Mouse (Mus musculus) neural tube, embryonic 13.5 days (tissue): ENCODE measurements at regions not wholly inside any gene's neighbourhood (a gene's known extent, or its start where the extent isn't known, plus 50 kb on each side); places are given as distances from the start of the nearest gene placed in this dataset.
A peak's percentile ranks its signal among the peaks of the same experiment; 100 is the strongest.

Experiments used
- ATAC-seq: fragments of 200-750 bp; cut with Nextera tagmentation; 2 replicates; pipeline ENCODE4 v1.8.0; 2017; ENCODE audit warnings: low read depth, mild to moderate bottlenecking, moderate TSS enrichment, moderate library complexity
- H3K27ac ChIP-seq: fragments of 300-500 bp; sonication (generic); replicated peaks from 2 replicates; pipeline ENCODE4 v1.5.1; 2015; ENCODE audit warnings: moderate library complexity, mild to moderate bottlenecking, inconsistent platforms
- H3K27me3 ChIP-seq: fragments of 300-500 bp; sonication (generic); 2 replicates; pipeline ENCODE4 v1.6.1; 2015; ENCODE audit warnings: mild to moderate bottlenecking, inconsistent platforms
- H3K36me3 ChIP-seq: fragments of 300-500 bp; sonication (generic); 2 replicates; pipeline ENCODE4 v1.6.1; 2015; ENCODE audit warnings: mild to moderate bottlenecking, inconsistent platforms
- H3K4me1 ChIP-seq: fragments of 300-500 bp; sonication (generic); replicated peaks from 2 replicates; pipeline ENCODE4 v1.6.1; 2015; ENCODE audit warnings: inconsistent platforms
- H3K4me2 ChIP-seq: fragments of 300-500 bp; sonication (generic); 2 replicates; pipeline ENCODE4 v1.6.1; 2015; ENCODE audit warnings: inconsistent platforms, mild to moderate bottlenecking, moderate library complexity
- H3K4me3 ChIP-seq: fragments of 300-500 bp; sonication (generic); 2 replicates; pipeline ENCODE4 v1.5.1; 2015; ENCODE audit warnings: mild to moderate bottlenecking, inconsistent platforms
- H3K9ac ChIP-seq: fragments of 300-500 bp; sonication (generic); 2 replicates; pipeline ENCODE4 v1.6.1; 2015; ENCODE audit warnings: moderate library complexity, mild to moderate bottlenecking, inconsistent platforms
- H3K9me3 ChIP-seq: fragments of 300-500 bp; sonication (generic); 2 replicates; pipeline ENCODE4 v1.6.1; 2016; ENCODE audit warnings: inconsistent platforms
- WGBS: fragments of 180-500 bp; shearing (Covaris S2); methylation state at CpG from one replicate; pipeline ENCODE4 v1.1.7; 2015; 5-methylcytosine and 5-hydroxymethylcytosine counted together

- H3K36me3 ChIP-seq, result no peaks in the 10 kb centered on the region
- no peak overlapping the region for H3K4me3 ChIP-seq
- peaks cover 6% of the 10 kb centered on the region; the same call in 1 of the 2 replicates for H3K4me1 ChIP-seq
- H3K27me3 ChIP-seq, result no peaks in the 10 kb centered on the region
- H3K4me2 ChIP-seq, result no peak overlapping the region
- 82% methylated on average over 3 of the region's 3 CpGs for WGBS
- H3K9me3 ChIP-seq, result no peaks in the 10 kb centered on the region
- no peak overlapping the region for H3K9ac ChIP-seq
- H3K27ac ChIP-seq, result no peak overlapping the region
- ATAC-seq, result no peak
Observed at GRCm38 (mm10) chr15:51597841-51598240, 2286.9 kb upstream of the Gm7489 start.

DNA sequence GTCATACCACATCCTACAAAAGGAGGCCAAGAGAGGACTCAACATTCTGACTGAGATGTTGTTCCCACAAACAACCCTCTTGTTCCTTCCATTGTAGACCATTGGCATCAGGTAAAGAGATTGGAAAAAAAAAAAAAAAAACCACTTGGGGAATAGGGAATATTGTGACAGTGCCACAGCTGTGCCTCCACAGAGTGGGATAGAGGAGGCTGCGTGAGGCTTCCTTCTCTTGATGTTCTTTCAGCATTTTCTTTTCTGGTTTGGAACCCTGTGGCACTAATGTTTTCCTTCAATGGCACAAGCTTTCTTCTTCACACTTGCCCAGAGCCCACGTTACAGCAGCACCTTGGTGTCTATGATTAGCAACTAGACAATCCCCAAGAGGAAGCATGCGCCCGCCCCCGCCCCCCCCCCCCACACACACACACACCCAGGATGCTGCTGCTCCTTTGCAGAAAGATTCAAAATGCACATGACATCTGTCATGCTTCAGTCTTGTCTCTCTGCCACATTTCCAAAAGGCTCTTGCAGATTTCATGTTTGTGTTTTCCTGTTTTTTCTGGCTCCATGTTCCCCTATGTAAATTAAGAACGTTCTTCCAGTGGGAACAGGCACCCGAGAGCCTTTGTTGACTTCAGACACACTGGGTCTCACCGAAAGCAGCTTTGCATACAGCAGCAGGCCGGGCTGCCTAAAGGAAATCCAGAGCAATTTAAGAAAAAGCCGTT is 2283.4 kb upstream of the Gm7489 start:
- Histone ChIP-seq H3K4me3 (no peak overlapping the region), H3K4me2 (no peak overlapping the region), H3K9me3 (no peaks in the 10 kb centered on the region), H3K27ac (no peak overlapping the region), H3K4me1 (peaks cover 6% of the 10 kb centered on the region; the same call in 1 of the 2 replicates), H3K27me3 (no peaks in the 10 kb centered on the region), H3K36me3 (no peaks in the 10 kb centered on the region), H3K9ac (no peak overlapping the region)
- ATAC-seq, result no peak
- WGBS, result 44% methylated on average over 10 of the region's 10 CpGs

- no peaks in the 10 kb centered on the region for H3K27me3 ChIP-seq
- no peak overlapping the region for H3K4me3 ChIP-seq
- no peak for ATAC-seq
- no peaks in the 10 kb centered on the region for H3K36me3 ChIP-seq
- H3K9ac ChIP-seq, result no peak overlapping the region
- H3K27ac ChIP-seq, result no peak overlapping the region
- H3K9me3 ChIP-seq, result no peaks in the 10 kb centered on the region
- 94% methylated on average over 6 of the region's 6 CpGs for WGBS
- H3K4me2 ChIP-seq, result no peak overlapping the region
- no peaks in the 10 kb centered on the region for H3K4me1 ChIP-seq
Observed at GRCm38 (mm10) chr15:51621455-51621854, 2263.3 kb upstream of the Gm7489 start.

- no peaks in the 10 kb centered on the region for H3K36me3 ChIP-seq
- H3K4me1 ChIP-seq, result no peaks in the 10 kb centered on the region
- no peak overlapping the region for H3K27ac ChIP-seq
- no peaks in the 10 kb centered on the region for H3K9me3 ChIP-seq
- H3K4me2 ChIP-seq, result no peak overlapping the region
- no peak for ATAC-seq
- 90% methylated on average over 5 of the region's 5 CpGs for WGBS
- no peak overlapping the region for H3K9ac ChIP-seq
- H3K4me3 ChIP-seq, result no peak overlapping the region
- H3K27me3 ChIP-seq, result no peaks in the 10 kb centered on the region
Observed at GRCm38 (mm10) chr15:51627463-51627862, 2257.2 kb upstream of the Gm7489 start.

GRCm38 (mm10) chr15:51628518-51628917 is 2256.2 kb upstream of the Gm7489 start:
- no peak for ATAC-seq

DNA sequence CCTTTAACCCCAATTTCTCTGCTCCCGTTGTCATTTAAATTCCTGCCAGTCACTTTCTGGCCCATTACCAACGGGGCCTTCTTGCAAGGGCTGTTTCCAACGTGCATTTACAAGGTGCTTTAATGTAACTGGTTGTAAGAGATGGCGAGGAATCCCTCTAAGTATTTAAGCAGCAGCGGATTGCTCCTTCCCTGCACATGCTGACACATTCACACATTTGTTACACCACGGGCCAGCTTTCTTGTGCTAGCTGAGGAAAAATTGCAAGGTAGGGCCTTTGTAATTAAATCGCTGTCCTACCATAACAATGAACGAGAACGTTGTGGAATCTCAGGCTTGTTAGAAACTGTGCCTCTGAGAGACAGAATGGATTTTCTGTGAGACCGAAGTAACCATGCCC is 2252.8 kb upstream of the Gm7489 start:
- no peak overlapping the region for H3K4me2 ChIP-seq
- peaks cover 8% of the 10 kb centered on the region for H3K4me1 ChIP-seq

More at GRCm38 (mm10) chr15:51628518-51628917, 2256.2 kb upstream of the Gm7489 start:
- Histone ChIP-seq H3K27ac (no peak overlapping the region), H3K27me3 (no peaks in the 10 kb centered on the region), H3K9me3 (no peaks in the 10 kb centered on the region), H3K4me3 (no peak overlapping the region), H3K4me1 (no peaks in the 10 kb centered on the region), H3K4me2 (no peak overlapping the region), H3K9ac (no peak overlapping the region), H3K36me3 (no peaks in the 10 kb centered on the region)
- WGBS, result 58% methylated on average over 4 of the region's 4 CpGs

GRCm38 (mm10) chr15:51633068-51633467 is 2251.6 kb upstream of the Gm7489 start:
- Histone ChIP-seq H3K4me3 (no peak overlapping the region), H3K27ac (no peak overlapping the region), H3K36me3 (no peaks in the 10 kb centered on the region), H3K9ac (no peak overlapping the region), H3K9me3 (no peaks in the 10 kb centered on the region), H3K27me3 (no peaks in the 10 kb centered on the region), H3K4me2 (no peak overlapping the region), H3K4me1 (peaks cover 8% of the 10 kb centered on the region)
- 91% methylated on average over 6 of the region's 6 CpGs for WGBS
- ATAC-seq, result no peak

More for the DNA sequence above, 2252.8 kb upstream of the Gm7489 start:
- no peak overlapping the region for H3K9ac ChIP-seq
- WGBS, result 72% methylated on average over 10 of the region's 10 CpGs
- no peak overlapping the region for H3K27ac ChIP-seq
- H3K9me3 ChIP-seq, result no peaks in the 10 kb centered on the region
- H3K4me3 ChIP-seq, result no peak overlapping the region
- ATAC-seq, result no peak
- no peaks in the 10 kb centered on the region for H3K36me3 ChIP-seq
- H3K27me3 ChIP-seq, result no peaks in the 10 kb centered on the region

GRCm38 (mm10) chr15:51634726-51635125 is 2250.0 kb upstream of the Gm7489 start:
- no peak overlapping the region; the same call in 1 of the 2 replicates for H3K9ac ChIP-seq
- WGBS, result 48% methylated on average over 7 of the region's 7 CpGs

DNA sequence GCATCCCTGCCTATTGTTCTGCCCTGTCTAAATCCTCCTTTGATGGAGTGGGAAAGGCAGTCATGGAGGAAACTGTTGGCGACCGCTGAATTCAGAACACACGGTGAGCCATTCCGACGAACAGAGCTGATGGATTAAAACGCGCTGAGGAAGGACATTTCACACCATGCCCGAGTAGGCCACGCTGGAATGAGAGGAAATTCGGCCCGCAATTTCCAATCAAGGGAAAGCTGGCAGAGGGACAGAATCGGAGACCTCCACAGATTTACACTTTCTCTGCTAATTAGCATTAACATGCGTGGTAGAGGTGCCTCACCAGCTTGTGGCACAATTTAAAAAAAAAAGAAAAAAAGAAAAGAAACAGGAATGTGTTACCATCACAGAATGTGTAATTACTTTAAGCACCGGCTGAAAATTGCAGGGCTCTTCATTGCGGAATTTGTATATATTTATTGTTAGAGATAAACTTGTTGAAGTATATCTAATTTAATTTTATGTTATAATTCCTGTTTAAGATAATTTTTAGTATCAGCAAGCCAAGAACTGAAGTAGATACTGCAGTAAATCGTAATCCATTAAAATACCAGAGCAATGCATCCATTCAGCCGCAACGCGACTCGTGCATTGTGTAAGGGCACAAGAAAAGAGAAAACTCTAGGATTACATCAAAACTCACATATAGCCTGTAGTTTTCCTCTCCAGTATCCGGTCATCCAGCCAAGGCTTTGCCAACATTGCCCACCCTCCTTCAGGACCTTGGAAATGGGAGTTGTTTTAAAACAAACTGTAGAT is 2249.4 kb upstream of the Gm7489 start:
- H3K9ac ChIP-seq, result no peak overlapping the region; the same call in 1 of the 2 replicates
- H3K4me2 ChIP-seq, result peak overlapping the region; percentile 37
- H3K27me3 ChIP-seq, result no peaks in the 10 kb centered on the region
- ATAC-seq, result 0 out of 2 replicates have a peak, but pooled peaks have one; percentile 51
- peaks cover 8% of the 10 kb centered on the region for H3K4me1 ChIP-seq
- H3K27ac ChIP-seq, result no peak overlapping the region
- H3K36me3 ChIP-seq, result no peaks in the 10 kb centered on the region
- H3K4me3 ChIP-seq, result no peak overlapping the region
- H3K9me3 ChIP-seq, result no peaks in the 10 kb centered on the region
- WGBS, result 39% methylated on average over 21 of the region's 21 CpGs

More at GRCm38 (mm10) chr15:51634726-51635125, 2250.0 kb upstream of the Gm7489 start:
- Histone ChIP-seq H3K9me3 (no peaks in the 10 kb centered on the region), H3K36me3 (no peaks in the 10 kb centered on the region), H3K27ac (no peak overlapping the region), H3K27me3 (no peaks in the 10 kb centered on the region), H3K4me3 (no peak overlapping the region), H3K4me1 (peaks cover 8% of the 10 kb centered on the region), H3K4me2 (peak overlapping the region; percentile 37)
- 0 out of 2 replicates have a peak, but pooled peaks have one; percentile 47 for ATAC-seq

GRCm38 (mm10) chr15:51637570-51637969 is 2247.1 kb upstream of the Gm7489 start:
- H3K27ac ChIP-seq, result no peak overlapping the region
- no peaks in the 10 kb centered on the region for H3K27me3 ChIP-seq
- H3K4me2 ChIP-seq, result no peak overlapping the region
- peaks cover 8% of the 10 kb centered on the region for H3K4me1 ChIP-seq
- H3K9me3 ChIP-seq, result no peaks in the 10 kb centered on the region
- H3K36me3 ChIP-seq, result no peaks in the 10 kb centered on the region
- 95% methylated on average over 1 of the region's 1 CpGs for WGBS
- ATAC-seq, result no peak
- no peak overlapping the region for H3K9ac ChIP-seq
- H3K4me3 ChIP-seq, result no peak overlapping the region

- no peak overlapping the region for H3K9ac ChIP-seq
- H3K27ac ChIP-seq, result no peak overlapping the region
- H3K4me3 ChIP-seq, result no peak overlapping the region
- no peak overlapping the region for H3K4me2 ChIP-seq
- no peaks in the 10 kb centered on the region for H3K27me3 ChIP-seq
- H3K36me3 ChIP-seq, result no peaks in the 10 kb centered on the region
- no peak for ATAC-seq
- no peaks in the 10 kb centered on the region for H3K4me1 ChIP-seq
- H3K9me3 ChIP-seq, result no peaks in the 10 kb centered on the region
- 86% methylated on average over 6 of the region's 6 CpGs for WGBS
Observed at GRCm38 (mm10) chr15:51643772-51644311, 2240.9 kb upstream of the Gm7489 start.

DNA sequence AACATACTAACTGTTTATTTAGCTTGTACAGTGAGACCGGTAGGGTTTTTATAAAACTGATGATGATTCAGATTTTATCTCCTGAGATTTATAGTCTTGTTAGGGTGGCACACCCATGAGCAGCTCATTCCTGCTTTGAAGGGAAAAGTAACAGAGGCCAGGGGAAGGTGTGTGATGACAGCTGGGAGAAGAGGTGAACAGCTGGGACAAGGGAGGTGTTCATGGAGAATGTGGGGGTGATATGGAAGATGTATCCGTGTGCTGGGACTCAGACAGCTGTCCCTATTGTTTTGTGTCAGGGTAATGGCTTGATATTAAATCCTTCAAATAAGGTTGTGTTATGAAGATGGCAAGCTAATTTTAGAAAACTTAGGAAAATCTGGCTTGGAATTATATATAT is 2238.4 kb upstream of the Gm7489 start:
- no peak for ATAC-seq
- no peaks in the 10 kb centered on the region for H3K27me3 ChIP-seq
- 76% methylated on average over 2 of the region's 2 CpGs for WGBS

More for the DNA sequence above, 2238.4 kb upstream of the Gm7489 start:
- H3K4me1 ChIP-seq, result no peaks in the 10 kb centered on the region
- no peak overlapping the region for H3K4me3 ChIP-seq
- no peaks in the 10 kb centered on the region for H3K36me3 ChIP-seq
- no peak overlapping the region for H3K27ac ChIP-seq
- no peak overlapping the region for H3K4me2 ChIP-seq
- H3K9ac ChIP-seq, result no peak overlapping the region
- H3K9me3 ChIP-seq, result no peaks in the 10 kb centered on the region
